Mouse (Mus musculus): ENCODE data around the gene Mrnip. TPM values are rescaled to one million over a fixed set of nuclear protein-coding genes. Genes with fewer than 3 reads are reported as not detected.

The Mrnip gene
- polyA plus RNA-seq, 1 experiment from 2014 or later, result 20.8 TPM

- no peak for TF ChIP-seq CTCF (IDR thresholded peaks at IDR 0.05; ENCODE audit: low read depth)
- WGBS, result 72% methylated on average over 4 of the region's 4 CpGs
- H3K27me3 ChIP-seq (ENCODE audit: insufficient read depth, low read length), result no peaks in the 10 kb centered on the region
- H3K4me1 ChIP-seq (replicated peaks; ENCODE audit: insufficient read depth, low read length), result no peaks in the 10 kb centered on the region
- no peak overlapping the region for H3K9ac ChIP-seq (ENCODE audit: low read depth, low read length)
- H3K4me3 ChIP-seq (replicated peaks; ENCODE audit: low read depth, low read length), result no peak overlapping the region
- peaks cover 11% of the 10 kb centered on the region; the same call in 1 of the 2 replicates for H3K36me3 ChIP-seq (ENCODE audit: insufficient read depth, low read length)
- ATAC-seq (replicated peaks; ENCODE audit: low FRiP score, low read depth), result no peak
- peak overlapping the region; percentile 62; the same call in 1 of the 2 replicates for H3K27ac ChIP-seq
- H3K9me3 ChIP-seq (replicated peaks; ENCODE audit: low read length), result no peaks in the 10 kb centered on the region
- H3K4me2 ChIP-seq (ENCODE audit: low read length), result no peak overlapping the region
- no peak for DNase-seq (ENCODE audit: low spot score)
These were observed 8.5 kb downstream of the Mrnip start for GRCm38 (mm10) chr11:50182702-50183101.

GRCm38 (mm10) chr11:50184788-50185187 lies 10.5 kb downstream of the Mrnip start:
- H3K27me3 ChIP-seq (ENCODE audit: insufficient read depth, low read length), result no peaks in the 10 kb centered on the region
- no peak overlapping the region for H3K4me2 ChIP-seq (ENCODE audit: low read length)
- H3K9me3 ChIP-seq (replicated peaks; ENCODE audit: low read length), result no peaks in the 10 kb centered on the region
- H3K4me1 ChIP-seq (replicated peaks; ENCODE audit: insufficient read depth, low read length), result no peaks in the 10 kb centered on the region
- H3K9ac ChIP-seq (ENCODE audit: low read depth, low read length), result no peak overlapping the region
- peak; percentile 56 for ATAC-seq (replicated peaks; ENCODE audit: low FRiP score, low read depth)
- H3K4me3 ChIP-seq (replicated peaks; ENCODE audit: low read depth, low read length), result no peak overlapping the region
- DNase-seq (ENCODE audit: low spot score), result peak; percentile 60
- 56% methylated on average over 3 of the region's 3 CpGs for WGBS
- peaks cover 6% of the 10 kb centered on the region; the same call in 1 of the 2 replicates for H3K36me3 ChIP-seq (ENCODE audit: insufficient read depth, low read length)
- H3K27ac ChIP-seq, result peak overlapping the region; percentile 58
- no peak for TF ChIP-seq CTCF (IDR thresholded peaks at IDR 0.05; ENCODE audit: low read depth)

DNA sequence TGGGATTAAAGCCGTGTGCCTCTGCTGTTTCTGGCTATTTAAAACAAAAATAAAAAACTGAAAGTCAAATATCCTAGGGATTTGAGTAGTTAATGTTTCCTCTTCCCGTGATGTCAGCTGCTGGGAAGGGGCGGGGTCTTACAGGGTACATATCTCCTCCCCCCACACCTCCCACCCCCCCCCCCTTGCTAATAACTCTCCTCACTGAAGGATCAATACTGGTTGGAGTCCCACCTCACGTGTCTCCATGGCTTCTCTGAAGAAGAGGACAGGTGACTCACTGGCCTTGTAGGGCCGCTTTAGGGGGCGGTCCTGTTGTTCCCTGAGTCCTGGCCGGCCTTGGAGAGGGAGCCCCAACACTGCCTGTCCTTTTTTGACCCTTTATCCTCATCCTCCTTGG lies 14.4 kb downstream of the Mrnip start:
- H3K27ac ChIP-seq, result no peak overlapping the region

GRCm38 (mm10) chr11:50190362-50190761 lies 16.1 kb downstream of the Mrnip start:
- no peaks in the 10 kb centered on the region for H3K27me3 ChIP-seq (ENCODE audit: insufficient read depth, low read length)
- H3K36me3 ChIP-seq (ENCODE audit: insufficient read depth, low read length), result no peaks in the 10 kb centered on the region
- H3K4me1 ChIP-seq (replicated peaks; ENCODE audit: insufficient read depth, low read length), result no peaks in the 10 kb centered on the region
- no peaks in the 10 kb centered on the region for H3K9me3 ChIP-seq (replicated peaks; ENCODE audit: low read length)
- no peak for DNase-seq (ENCODE audit: low spot score)
- 0 out of 2 replicates have a peak, but pooled peaks have one; percentile 40 for ATAC-seq (replicated peaks; ENCODE audit: low FRiP score, low read depth)
- no peak overlapping the region for H3K9ac ChIP-seq (ENCODE audit: low read depth, low read length)
- no peak for TF ChIP-seq CTCF (IDR thresholded peaks at IDR 0.05; ENCODE audit: low read depth)
- no peak overlapping the region for H3K4me2 ChIP-seq (ENCODE audit: low read length)
- H3K4me3 ChIP-seq (replicated peaks; ENCODE audit: low read depth, low read length), result no peak overlapping the region
- WGBS, result 59% methylated on average over 4 of the region's 4 CpGs
- H3K27ac ChIP-seq, result peak overlapping the region; percentile 60; the same call in 1 of the 2 replicates

More for the DNA sequence above, 14.4 kb downstream of the Mrnip start:
- Histone ChIP-seq H3K4me1 (replicated peaks; ENCODE audit: insufficient read depth, low read length) (no peaks in the 10 kb centered on the region), H3K9ac (ENCODE audit: low read depth, low read length) (no peak overlapping the region), H3K27me3 (ENCODE audit: insufficient read depth, low read length) (no peaks in the 10 kb centered on the region), H3K36me3 (ENCODE audit: insufficient read depth, low read length) (no peaks in the 10 kb centered on the region), H3K4me2 (ENCODE audit: low read length) (no peak overlapping the region), H3K9me3 (replicated peaks; ENCODE audit: low read length) (no peaks in the 10 kb centered on the region), H3K4me3 (replicated peaks; ENCODE audit: low read depth, low read length) (no peak overlapping the region)
- ATAC-seq (replicated peaks; ENCODE audit: low FRiP score, low read depth), result no peak
- 65% methylated on average over 7 of the region's 7 CpGs for WGBS
- TF ChIP-seq CTCF (IDR thresholded peaks at IDR 0.05; ENCODE audit: low read depth), result no peak
- no peak for DNase-seq (ENCODE audit: low spot score)

- no peaks in the 10 kb centered on the region for H3K36me3 ChIP-seq (ENCODE audit: insufficient read depth, low read length)
- ATAC-seq (replicated peaks; ENCODE audit: low FRiP score, low read depth), result no peak
- no peaks in the 10 kb centered on the region for H3K9me3 ChIP-seq (replicated peaks; ENCODE audit: low read length)
- WGBS, result 73% methylated on average over 3 of the region's 3 CpGs
- no peak overlapping the region for H3K4me2 ChIP-seq (ENCODE audit: low read length)
- no peaks in the 10 kb centered on the region for H3K4me1 ChIP-seq (replicated peaks; ENCODE audit: insufficient read depth, low read length)
- no peak for DNase-seq (ENCODE audit: low spot score)
- TF ChIP-seq CTCF (IDR thresholded peaks at IDR 0.05; ENCODE audit: low read depth), result no peak
- no peak overlapping the region for H3K4me3 ChIP-seq (replicated peaks; ENCODE audit: low read depth, low read length)
- no peaks in the 10 kb centered on the region for H3K27me3 ChIP-seq (ENCODE audit: insufficient read depth, low read length)
- no peak overlapping the region for H3K9ac ChIP-seq (ENCODE audit: low read depth, low read length)
- no peak overlapping the region for H3K27ac ChIP-seq
These were observed 18.0 kb downstream of the Mrnip start for GRCm38 (mm10) chr11:50192278-50192677.

DNA sequence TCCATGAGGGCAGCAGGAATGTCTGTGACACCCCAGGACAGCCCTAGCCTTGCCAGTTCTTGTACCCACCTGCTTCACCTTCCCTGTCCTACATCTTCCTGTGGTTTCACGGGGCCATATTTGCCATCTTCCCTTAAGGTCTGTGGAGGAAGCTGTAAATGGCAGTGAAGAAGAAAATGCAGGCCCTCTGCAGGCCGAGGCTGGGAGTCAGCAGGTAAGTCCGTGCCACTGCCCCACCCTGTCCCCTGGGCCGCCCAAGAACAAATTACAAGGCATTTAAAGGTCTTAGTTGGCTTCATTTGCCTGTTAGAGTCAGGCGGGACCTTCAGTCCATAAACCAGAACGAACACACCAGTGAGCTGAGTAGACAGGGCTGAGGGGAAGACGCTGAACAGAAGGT lies 19.8 kb downstream of the Mrnip start:
- no peak for DNase-seq (ENCODE audit: low spot score)
- WGBS, result 73% methylated on average over 7 of the region's 7 CpGs
- no peaks in the 10 kb centered on the region for H3K36me3 ChIP-seq (ENCODE audit: insufficient read depth, low read length)
- no peak overlapping the region for H3K4me2 ChIP-seq (ENCODE audit: low read length)
- H3K27ac ChIP-seq, result no peak overlapping the region
- no peak for TF ChIP-seq CTCF (IDR thresholded peaks at IDR 0.05; ENCODE audit: low read depth)
- no peak for ATAC-seq (replicated peaks; ENCODE audit: low FRiP score, low read depth)
- no peak overlapping the region for H3K9ac ChIP-seq (ENCODE audit: low read depth, low read length)
- H3K4me1 ChIP-seq (replicated peaks; ENCODE audit: insufficient read depth, low read length), result no peaks in the 10 kb centered on the region
- no peaks in the 10 kb centered on the region for H3K27me3 ChIP-seq (ENCODE audit: insufficient read depth, low read length)
- no peaks in the 10 kb centered on the region for H3K9me3 ChIP-seq (replicated peaks; ENCODE audit: low read length)
- no peak overlapping the region for H3K4me3 ChIP-seq (replicated peaks; ENCODE audit: low read depth, low read length)

DNA sequence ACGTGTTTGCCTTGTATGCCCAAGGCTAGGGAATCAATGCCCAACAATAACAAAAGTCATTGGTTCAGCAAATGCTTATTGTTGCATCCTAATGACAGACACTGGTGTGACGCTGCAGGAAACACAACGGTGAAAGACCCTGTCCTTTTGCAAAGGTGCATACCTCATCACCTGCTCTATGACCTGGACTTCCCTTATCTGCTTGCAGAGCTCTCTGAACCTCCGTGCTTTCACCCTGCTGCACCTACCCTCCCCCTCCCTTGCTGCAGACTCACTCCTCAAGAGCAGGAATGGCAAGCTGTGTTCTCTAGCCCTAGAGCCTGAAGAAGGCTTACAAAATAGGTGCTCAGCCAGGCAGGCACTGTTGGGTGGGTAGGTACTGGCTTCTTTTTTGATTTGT lies 20.5 kb downstream of the Mrnip start:
- Histone ChIP-seq H3K9ac (ENCODE audit: low read depth, low read length) (no peak overlapping the region), H3K36me3 (ENCODE audit: insufficient read depth, low read length) (peaks cover 5% of the 10 kb centered on the region; the same call in 1 of the 2 replicates), H3K4me3 (replicated peaks; ENCODE audit: low read depth, low read length) (no peak overlapping the region), H3K4me1 (replicated peaks; ENCODE audit: insufficient read depth, low read length) (no peaks in the 10 kb centered on the region), H3K27me3 (ENCODE audit: insufficient read depth, low read length) (no peaks in the 10 kb centered on the region), H3K27ac (no peak overlapping the region), H3K9me3 (replicated peaks; ENCODE audit: low read length) (no peaks in the 10 kb centered on the region), H3K4me2 (ENCODE audit: low read length) (no peak overlapping the region)
- WGBS, result 75% methylated on average over 4 of the region's 4 CpGs
- no peak for ATAC-seq (replicated peaks; ENCODE audit: low FRiP score, low read depth)
- no peak for DNase-seq (ENCODE audit: low spot score)
- TF ChIP-seq CTCF (IDR thresholded peaks at IDR 0.05; ENCODE audit: low read depth), result no peak
